Mouse (Mus musculus) c-Kit-positive CD71-positive TER-119-negative erythroid progenitor cells, embryonic 14.5 days (primary cell): Measurements from ENCODE around the gene Ppp3r1.
"Not testable (repeated sequence)": the region's sequence is repeated elsewhere in the genome, so short reads cannot be mapped to it uniquely, and the experiment has no call there.

Experiments
- DNase-seq: peaks from one replicate; pipeline ENCODE4 v3.0.0-alpha.2; 2013; ENCODE audit warnings: low read depth

The Ppp3r1 gene

GRCm38 (mm10) chr11:17200936-17201335 is 41.9 kb downstream of the Ppp3r1 start:
- no peak for DNase-seq

- DNase-seq, result no peak
These were observed 43.4 kb downstream of the Ppp3r1 start for GRCm38 (mm10) chr11:17202481-17202880.

DNA sequence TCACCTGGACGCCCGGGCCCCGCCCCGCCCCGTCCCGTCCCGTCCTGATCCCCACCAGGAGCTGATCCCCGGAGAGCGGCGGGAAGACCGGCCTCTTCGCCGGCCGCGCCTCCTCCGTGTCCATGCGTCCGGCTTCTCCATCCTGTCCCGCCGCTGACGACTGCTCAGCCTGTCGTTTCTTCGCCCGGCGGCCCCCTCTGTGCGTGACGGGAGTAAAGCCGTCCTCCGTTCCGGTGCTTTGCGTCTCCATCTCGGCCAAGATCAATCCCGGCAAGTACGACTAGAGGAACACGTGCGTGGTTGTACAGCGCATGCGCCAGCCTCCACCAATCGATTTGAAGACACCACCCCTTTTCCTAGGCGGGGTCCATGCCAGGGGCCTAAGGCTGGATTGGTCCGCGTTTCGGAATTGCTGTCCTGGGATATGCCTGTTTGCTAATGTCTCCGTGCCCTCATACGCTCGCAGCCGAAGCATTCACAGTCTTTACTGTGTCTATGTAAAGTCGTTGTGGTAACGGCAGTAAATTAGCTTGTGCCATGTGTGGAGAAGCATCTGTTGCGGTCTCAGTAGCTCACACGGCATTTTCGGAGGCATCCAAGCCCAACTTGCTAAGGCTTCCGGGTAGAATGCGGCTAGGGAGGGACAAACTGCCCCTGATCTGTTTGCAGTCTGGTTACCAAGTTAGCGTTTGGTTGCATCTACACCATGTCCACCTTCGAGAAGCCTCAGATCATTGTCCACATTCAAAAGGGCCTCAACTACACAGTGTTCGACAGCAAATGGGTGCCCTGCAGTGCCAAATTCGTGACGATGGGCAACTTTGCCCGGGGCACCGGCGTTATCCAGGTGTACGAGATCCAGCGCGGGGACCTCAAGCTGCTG is 52.4 kb downstream of the Ppp3r1 start, which contains the start of gene Pno1:
Pno1 (minus strand) TSS at position 311 of the 883 bp plus-strand sequence.
- DNase-seq, result peak; percentile 93

GRCm38 (mm10) chr11:17212141-17212495 is 53.1 kb downstream of the Ppp3r1 start:
- DNase-seq, result peak; percentile 43

DNA sequence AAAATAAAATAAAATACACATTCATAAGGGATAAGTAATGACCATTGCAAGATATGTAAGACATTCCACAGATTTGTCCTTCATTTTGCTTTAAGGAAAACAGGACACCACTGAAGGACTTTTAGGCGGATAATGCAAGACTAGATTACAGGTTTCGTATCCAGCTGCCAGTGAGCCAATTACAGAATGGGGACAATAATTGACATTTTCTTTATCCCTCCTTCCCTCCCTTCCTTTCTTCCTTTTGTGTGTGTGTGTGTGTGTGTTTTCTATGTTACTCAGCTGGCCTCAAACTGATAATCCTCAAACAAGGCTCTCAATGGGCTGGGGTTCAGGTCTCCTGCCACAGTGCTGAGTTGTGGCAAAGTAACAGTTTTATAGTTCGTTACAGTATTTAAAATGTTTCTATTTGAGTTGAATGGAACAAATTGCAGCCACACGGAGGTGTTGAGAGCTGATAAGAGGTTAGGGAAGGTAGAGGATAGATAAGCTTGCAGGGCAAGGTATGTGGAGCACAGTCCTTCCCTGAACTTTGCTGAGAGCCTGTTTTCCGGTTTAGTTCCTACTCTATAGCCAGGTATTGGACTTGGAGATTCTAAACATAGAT is 53.9 kb downstream of the Ppp3r1 start:
- no peak for DNase-seq

- DNase-seq, result no peak
These were observed 56.4 kb downstream of the Ppp3r1 start for GRCm38 (mm10) chr11:17215475-17215874.

- no peak for DNase-seq
These were observed 62.1 kb downstream of the Ppp3r1 start for GRCm38 (mm10) chr11:17221126-17221525.

- no peak for DNase-seq
These were observed 73.7 kb downstream of the Ppp3r1 start for GRCm38 (mm10) chr11:17232792-17233191.

DNA sequence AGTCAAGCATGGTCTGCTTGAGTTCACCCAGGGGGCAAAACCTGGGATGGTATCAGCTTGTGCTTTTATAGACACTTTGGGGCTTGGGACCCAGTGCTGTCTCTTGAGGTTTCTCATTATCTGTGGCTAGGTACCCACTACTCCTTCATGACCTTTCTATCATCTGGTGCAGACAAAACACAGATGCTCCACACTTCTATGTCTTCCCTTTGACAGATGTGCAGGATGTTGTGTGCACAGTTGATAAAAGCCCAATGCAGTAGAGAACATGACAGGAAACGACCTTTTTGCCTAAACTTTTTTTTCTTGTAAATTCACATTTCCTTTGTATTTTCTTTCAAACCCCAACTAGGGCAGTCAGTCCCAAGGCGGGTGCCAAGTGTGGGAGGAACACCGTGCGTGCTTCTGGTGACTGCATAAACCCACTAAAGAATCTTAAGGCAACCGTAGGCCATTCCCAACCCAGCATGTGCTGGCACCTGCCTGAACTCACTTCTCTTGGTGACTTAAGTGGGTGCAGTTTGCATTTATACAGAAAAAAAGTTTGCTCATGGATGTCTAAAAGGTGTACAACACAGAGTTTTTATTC is 77.5 kb downstream of the Ppp3r1 start:
- DNase-seq, result no peak

GRCm38 (mm10) chr11:17238598-17238997 is 79.5 kb downstream of the Ppp3r1 start:
- DNase-seq, result not testable (repeated sequence)

DNA sequence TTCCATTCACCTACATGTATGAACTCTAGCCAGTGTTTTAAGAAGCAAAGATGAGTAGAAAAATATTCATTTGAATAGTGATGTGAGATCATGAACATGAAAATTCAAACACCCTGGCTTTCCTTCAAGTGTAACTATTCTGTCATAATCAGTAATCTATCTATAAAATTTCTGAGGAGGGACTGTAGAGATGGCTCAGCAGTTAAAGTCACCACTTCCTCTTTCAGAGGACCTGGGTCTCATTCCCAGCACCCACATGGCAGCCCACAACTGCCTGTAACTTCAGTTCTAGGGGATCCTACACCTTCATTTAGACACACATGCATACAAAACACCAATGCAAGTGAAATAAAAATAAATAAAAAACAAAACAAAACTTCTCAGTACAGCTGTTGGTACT is 89.7 kb downstream of the Ppp3r1 start:
- DNase-seq, result no peak
